Mouse (Mus musculus) inflammation-experienced regulatory T-cells, adult 16 weeks (primary cell): Measurements from ENCODE around the gene Tmem17. TPM values are rescaled to one million over a fixed set of nuclear protein-coding genes. Genes with fewer than 3 reads are reported as not detected.

ENCODE experiments used
- polyA plus RNA-seq: library from polyadenylated mRNA; unstranded; fragments of 100-300 nt; shearing (Covaris generic); gene quantifications from one replicate; pipeline ENCODE4 v1.2.1, GENCODE M21; 2017

The Tmem17 gene
- polyA plus RNA-seq: 2.3 TPM

GRCm38 (mm10) chr11:22512038-22513001 is at the start of gene Tmem17:
Tmem17 (plus strand) TSS chr11:22512088.

Other genes with a start within 250 kb of the Tmem17 start
- gene Ehbp1, start 169.8 kb upstream of the Tmem17 start, polyA plus RNA-seq: 4.4 TPM